Mouse (Mus musculus) myocyte (in vitro differentiated cells): Measurements from ENCODE around the gene Anxa11. TPM values are rescaled to one million over a fixed set of nuclear protein-coding genes. Genes with fewer than 3 reads are reported as not detected.

Experiments used
- H3K27me3 ChIP-seq: one replicate; pipeline ENCODE4 v1.6.1; 2011; ENCODE audit not compliant: control insufficient read depth, insufficient read depth, insufficient read length
- H3K36me3 ChIP-seq: one replicate; pipeline ENCODE4 v1.6.1; 2011; ENCODE audit not compliant: control insufficient read depth, insufficient read depth
- H3K4me2 ChIP-seq: one replicate; pipeline ENCODE4 v1.6.1; 2011; ENCODE audit warnings: low read depth, control low read depth
- H3K4me3 ChIP-seq: one replicate; pipeline ENCODE4 v1.5.1; 2011; ENCODE audit warnings: mild to moderate bottlenecking, control low read depth, moderate library complexity
- H3K79me2 ChIP-seq: one replicate; pipeline ENCODE4 v1.6.1; 2011; ENCODE audit not compliant: control insufficient read depth, insufficient read depth
- H3ac ChIP-seq: one replicate; pipeline ENCODE4 v1.6.1; 2011; ENCODE audit not compliant: control insufficient read depth, insufficient read length
- CEBPB ChIP-seq: IDR thresholded peaks from 2 replicates; pipeline ENCODE4 v1.6.1; 2011; ENCODE audit warnings: mild to moderate bottlenecking, moderate library complexity; ENCODE audit not compliant: poor library complexity, insufficient read depth, severe bottlenecking
- E2F4 ChIP-seq: IDR thresholded peaks from one replicate; pipeline ENCODE4 v1.6.1; 2011; ENCODE audit warnings: mild to moderate bottlenecking, control low read depth, moderate library complexity; ENCODE audit not compliant: insufficient read depth
- MAX ChIP-seq: IDR thresholded peaks from one replicate; pipeline ENCODE4 v1.6.1; 2011; ENCODE audit warnings: low read depth, mild to moderate bottlenecking, control low read depth
- MYOD1 ChIP-seq, 3 experiments: IDR thresholded peaks; one replicate each; pipeline ENCODE4 v1.6.1; 2011; ENCODE audit warnings: control low read depth in 2 of 3, low read depth in 2 of 3, mild to moderate bottlenecking in 2 of 3, moderate library complexity in 1 of 3; ENCODE audit not compliant: insufficient read length in 2 of 3, control insufficient read depth in 1 of 3
- MYOG ChIP-seq, 3 experiments: IDR thresholded peaks; one replicate each; pipeline ENCODE4 v1.6.1; 2011; ENCODE audit warnings: control low read depth in 2 of 3, low read depth in 2 of 3, mild to moderate bottlenecking in 2 of 3; ENCODE audit not compliant: insufficient read length in 2 of 3, control insufficient read depth in 1 of 3, insufficient read depth in 1 of 3
- POLR2A ChIP-seq: IDR thresholded peaks from one replicate; pipeline ENCODE4 v1.6.1; 2011; ENCODE audit warnings: low read depth, mild to moderate bottlenecking, control low read depth, moderate library complexity; ENCODE audit not compliant: insufficient read length
- POLR2AphosphoS2 ChIP-seq: IDR thresholded peaks from one replicate; pipeline ENCODE4 v1.6.1; 2011; ENCODE audit warnings: low read depth, control low read depth; ENCODE audit not compliant: insufficient read length
- REST ChIP-seq: IDR thresholded peaks from one replicate; pipeline ENCODE4 v1.6.1; 2011; ENCODE audit warnings: mild to moderate bottlenecking, control low read depth, moderate library complexity; ENCODE audit not compliant: insufficient read depth, insufficient read length
- SRF ChIP-seq: IDR thresholded peaks from one replicate; pipeline ENCODE4 v1.6.1; 2011; ENCODE audit warnings: low read depth; ENCODE audit not compliant: control insufficient read depth, insufficient read length
- TCF12 ChIP-seq: IDR thresholded peaks from one replicate; pipeline ENCODE4 v1.6.1; 2011; ENCODE audit warnings: mild to moderate bottlenecking, control low read depth; ENCODE audit not compliant: poor library complexity, insufficient read depth, severe bottlenecking
- TCF3 ChIP-seq: IDR thresholded peaks from one replicate; pipeline ENCODE4 v1.6.1; 2011; ENCODE audit warnings: low read depth, control low read depth; ENCODE audit not compliant: insufficient read length
- USF1 ChIP-seq: IDR thresholded peaks from one replicate; pipeline ENCODE4 v1.6.1; 2011; ENCODE audit warnings: low read depth, mild to moderate bottlenecking, control low read depth, moderate library complexity
- polyA plus RNA-seq: library from polyadenylated mRNA; unstranded; fragments of >200 nt; fragmentation: generic; extraction: Trizol; gene quantifications from one replicate; pipeline ENCODE4 v1.2.1, GENCODE M21; 2012; ENCODE audit warnings: missing spikeins

The Anxa11 gene
- polyA plus RNA-seq = 140 TPM

DNA sequence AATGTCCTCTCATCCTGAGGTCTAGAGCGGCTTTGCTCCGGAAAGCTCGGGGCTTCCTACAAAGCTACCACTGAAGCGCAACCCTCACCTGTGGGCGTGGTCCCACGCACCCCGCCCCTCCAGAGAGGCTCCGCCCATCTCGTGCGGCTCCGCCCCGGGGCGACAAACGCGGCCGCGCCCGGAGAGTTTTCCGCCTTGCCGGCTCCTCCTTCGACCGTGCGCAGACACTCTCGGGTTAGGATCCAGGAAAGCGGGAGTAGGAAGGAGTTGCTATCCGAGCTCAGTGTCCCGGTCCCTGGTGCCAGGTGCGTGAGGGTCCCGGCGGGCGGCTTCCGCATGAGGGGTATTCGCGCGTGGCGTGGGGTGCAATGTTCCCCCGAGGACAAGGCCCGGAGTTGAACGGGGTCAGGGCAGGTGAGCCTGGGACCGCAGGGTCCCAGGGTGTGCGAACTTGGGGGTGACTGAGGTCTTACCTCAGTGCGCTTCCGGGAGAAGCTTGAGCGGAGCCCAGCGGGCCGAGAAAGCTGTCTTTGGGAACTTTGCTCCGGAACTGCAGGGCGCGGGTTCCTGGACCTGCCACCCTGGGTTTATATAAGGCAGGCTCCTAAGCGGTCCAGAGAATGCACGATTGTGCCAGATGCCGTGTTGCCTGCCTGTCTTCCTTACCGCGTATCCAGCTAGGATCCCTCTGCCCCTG is at the start of gene Anxa11:
Gene Anxa11 (plus strand): TSS at position 166 of the 697 bp plus-strand sequence.
- peak within 1 kb of the TSS; percentile 36 for H3ac ChIP-seq
- H3K27me3 ChIP-seq = no peaks in the 10 kb centered on the region
- TF ChIP-seq POLR2A (peak; percentile 79), SRF (no peak), REST (no peak), MYOD1 (IDR thresholded peaks at IDR 0.05; ENCODE audit: control insufficient read depth in 1 of 3, insufficient read length in 2 of 3, low read depth in 2 of 3) (no peak), TCF12 (no peak), USF1 (no peak), CEBPB (no peak), MYOG (IDR thresholded peaks at IDR 0.05; ENCODE audit: control insufficient read depth in 1 of 3, insufficient read depth in 1 of 3, insufficient read length in 2 of 3, low read depth in 2 of 3) (peak in 1 of 3 experiments; percentile 26), E2F4 (no peak), POLR2AphosphoS2 (peak; percentile 73), MAX (no peak), TCF3 (no peak)
- H3K4me3 ChIP-seq = peak within 1 kb of the TSS; percentile 86
- no peaks in the 10 kb centered on the region for H3K36me3 ChIP-seq
- H3K4me2 ChIP-seq = peak within 1 kb of the TSS; percentile 74
- H3K79me2 ChIP-seq = peaks cover 42% of the 10 kb centered on the region

DNA sequence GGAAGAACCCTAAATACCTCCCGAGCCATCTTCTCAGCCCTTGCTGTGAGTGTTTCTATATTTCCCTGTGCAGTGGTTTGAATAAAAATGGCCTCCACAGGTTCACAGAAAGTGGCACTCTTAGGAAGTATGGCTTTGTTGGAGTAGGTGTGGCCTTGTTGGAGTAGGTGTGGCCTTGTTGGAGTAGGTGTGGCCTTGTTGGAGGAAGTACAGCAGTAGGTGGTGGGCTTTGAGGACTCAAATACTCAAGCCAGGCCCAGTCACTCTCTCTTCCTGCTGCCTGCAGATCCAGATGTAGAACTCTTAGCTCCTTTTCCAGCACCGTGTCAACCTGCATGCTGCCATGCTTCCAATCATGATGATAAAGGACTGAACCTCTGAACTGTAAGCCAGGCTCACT is 47.6 kb upstream of the Anxa11 start:
- Histone ChIP-seq H3ac (no peak overlapping the region), H3K4me2 (no peak overlapping the region), H3K4me3 (no peak overlapping the region), H3K27me3 (no peaks in the 10 kb centered on the region), H3K36me3 (no peaks in the 10 kb centered on the region), H3K79me2 (no peaks in the 10 kb centered on the region)
- TF ChIP-seq CEBPB (no peak), USF1 (no peak), REST (no peak), TCF3 (no peak), MYOG (IDR thresholded peaks at IDR 0.05; ENCODE audit: control insufficient read depth in 1 of 3, insufficient read depth in 1 of 3, insufficient read length in 2 of 3, low read depth in 2 of 3) (no peak), TCF12 (no peak), POLR2A (no peak), MYOD1 (IDR thresholded peaks at IDR 0.05; ENCODE audit: control insufficient read depth in 1 of 3, insufficient read length in 2 of 3, low read depth in 2 of 3) (no peak), E2F4 (no peak), SRF (no peak)

DNA sequence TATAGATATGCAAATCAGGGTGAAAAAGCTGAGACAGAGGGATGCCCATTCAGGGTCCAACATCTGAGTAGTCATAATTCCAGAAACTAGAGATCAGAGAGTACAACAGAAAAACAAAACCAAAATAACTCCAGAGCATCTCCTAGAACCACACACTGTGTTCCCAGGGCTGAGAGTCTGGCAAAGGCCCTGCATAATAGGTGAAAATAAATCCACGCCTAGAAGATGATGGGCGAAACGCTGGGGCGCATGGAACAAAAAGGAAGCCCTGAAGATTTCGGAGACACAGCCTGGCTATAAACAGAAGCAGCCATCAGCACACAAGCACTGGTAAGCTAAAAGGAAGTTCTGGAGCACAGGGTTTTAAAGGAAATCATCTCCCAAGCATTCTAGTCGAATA is 46.9 kb upstream of the Anxa11 start:
- no peaks in the 10 kb centered on the region for H3K79me2 ChIP-seq
- H3ac ChIP-seq = no peak overlapping the region
- H3K27me3 ChIP-seq = no peaks in the 10 kb centered on the region
- no peaks in the 10 kb centered on the region for H3K36me3 ChIP-seq
- TF ChIP-seq USF1 (no peak), CEBPB (no peak), TCF12 (no peak), SRF (no peak), MAX (no peak), TCF3 (no peak), MYOD1 (IDR thresholded peaks at IDR 0.05; ENCODE audit: control insufficient read depth in 1 of 3, insufficient read length in 2 of 3, low read depth in 2 of 3) (no peak), POLR2AphosphoS2 (no peak), POLR2A (no peak), MYOG (IDR thresholded peaks at IDR 0.05; ENCODE audit: control insufficient read depth in 1 of 3, insufficient read depth in 1 of 3, insufficient read length in 2 of 3, low read depth in 2 of 3) (no peak), E2F4 (no peak), REST (no peak)
- peak overlapping the region; percentile 65 for H3K4me2 ChIP-seq
- no peak overlapping the region for H3K4me3 ChIP-seq

DNA sequence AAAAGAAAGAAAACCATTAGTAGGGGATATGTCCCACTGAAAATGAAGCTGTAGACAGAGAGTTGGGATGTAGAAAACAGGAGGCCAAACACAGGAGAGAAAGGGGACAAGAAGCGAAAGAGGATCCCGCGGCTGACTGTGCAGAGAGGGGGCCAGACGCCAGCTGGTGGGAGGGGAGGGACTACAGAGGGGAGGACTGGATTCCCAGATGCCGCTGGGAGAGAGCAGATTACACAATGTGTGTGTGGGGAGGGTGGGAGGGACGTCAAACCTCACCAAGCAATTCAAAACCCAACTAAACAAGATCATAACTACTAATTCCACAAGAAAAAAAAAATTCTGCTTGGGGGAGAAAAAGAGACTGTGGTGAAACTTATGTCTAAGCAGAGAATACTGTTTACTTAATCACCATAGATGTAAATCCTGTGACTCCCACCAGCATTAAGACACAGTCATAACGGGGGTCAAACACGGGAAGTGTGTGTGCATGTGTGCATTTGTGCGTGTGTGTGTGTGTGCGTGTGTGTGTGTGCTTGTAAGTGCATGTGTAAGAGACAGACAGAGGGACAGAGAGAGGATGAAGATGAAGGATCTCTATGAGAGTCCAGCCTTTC is 46.3 kb upstream of the Anxa11 start:
- Histone ChIP-seq H3K4me2 (peak overlapping the region; percentile 65), H3K27me3 (no peaks in the 10 kb centered on the region)
- TF ChIP-seq CEBPB = peak; percentile 41; the same call in 1 of the 2 replicates
- peak in 2 of 3 experiments; percentile 58 to 80 for TF ChIP-seq MYOG (IDR thresholded peaks at IDR 0.05; ENCODE audit: control insufficient read depth in 1 of 3, insufficient read depth in 1 of 3, insufficient read length in 2 of 3, low read depth in 2 of 3)
- TF ChIP-seq SRF = no peak
- no peak for TF ChIP-seq TCF12
- peak in 2 of 3 experiments; percentile 71 to 81 for TF ChIP-seq MYOD1 (IDR thresholded peaks at IDR 0.05; ENCODE audit: control insufficient read depth in 1 of 3, insufficient read length in 2 of 3, low read depth in 2 of 3)

More for the DNA sequence above, 46.3 kb upstream of the Anxa11 start:
- Histone ChIP-seq H3ac (no peak overlapping the region), H3K4me3 (no peak overlapping the region), H3K79me2 (no peaks in the 10 kb centered on the region), H3K36me3 (no peaks in the 10 kb centered on the region)
